Mouse (Mus musculus): ENCODE data around the gene Mark1. TPM values are rescaled to one million over a fixed set of nuclear protein-coding genes. Genes with fewer than 3 reads are reported as not detected.

The Mark1 gene
- 1.2 and 1.6 TPM in 2 replicates for polyA plus RNA-seq (2012; rRNA removed; ENCODE audit: low replicate concordance)

GRCm38 (mm10) chr1:184999071-184999750, at the start of gene Mark1:
Gene Mark1 (minus strand): TSS chr1:184999570.

GRCm38 (mm10) chr1:184882281-184883268, 116.8 kb downstream of the Mark1 start, which contains the start of gene C130074G19Rik:
Gene C130074G19Rik (minus strand): TSS chr1:184883218.

Other genes with a start within 250 kb of the Mark1 start
- gene Marc1, start 188.3 kb downstream of the Mark1 start, polyA plus RNA-seq (2012; rRNA removed; ENCODE audit: low replicate concordance) = 1.6 and 3.6 TPM in 2 replicates
- 406 and 984 TPM in 2 replicates for gene Marc2, start 153.1 kb downstream of the Mark1 start, polyA plus RNA-seq (2012; rRNA removed; ENCODE audit: low replicate concordance)
- 14.5 and 31.2 TPM in 2 replicates for gene C130074G19Rik, start 116.4 kb downstream of the Mark1 start, polyA plus RNA-seq (2012; rRNA removed; ENCODE audit: low replicate concordance)
- gene Rab3gap2, start 204.5 kb upstream of the Mark1 start, polyA plus RNA-seq (2012; rRNA removed; ENCODE audit: low replicate concordance) = 17.7 and 24.9 TPM in 2 replicates

Data from duodenum, adult 2 months (tissue).